Mouse (Mus musculus) forebrain, postnatal 0 days (tissue): ENCODE measurements around the gene Fbxw4. TPM values are rescaled to one million over a fixed set of nuclear protein-coding genes. Genes with fewer than 3 reads are reported as not detected.

ENCODE experiments used
- ATAC-seq: fragments of 200-750 bp; cut with Nextera tagmentation; 2 replicates; pipeline ENCODE4 v1.8.0; 2017; ENCODE audit warnings: mild to moderate bottlenecking, moderate library complexity
- DNase-seq: peaks from one replicate; pipeline ENCODE4 v3.0.0-alpha.2; 2015
- H3K27ac ChIP-seq: fragments of 300-500 bp; sonication (generic); 2 replicates; pipeline ENCODE4 v1.5.1; 2014; ENCODE audit warnings: low read depth, mild to moderate bottlenecking, antibody characterized with exemption, low read length, moderate library complexity, mixed read lengths
- H3K27me3 ChIP-seq: fragments of 300-500 bp; sonication (generic); 2 replicates; pipeline ENCODE4 v1.6.1; 2014; ENCODE audit warnings: mild to moderate bottlenecking, low read length, mixed read lengths; ENCODE audit not compliant: insufficient read depth
- H3K36me3 ChIP-seq: fragments of 300-500 bp; sonication (generic); 2 replicates; pipeline ENCODE4 v1.6.1; 2014; ENCODE audit warnings: mild to moderate bottlenecking, moderate library complexity; ENCODE audit not compliant: insufficient read depth
- H3K4me1 ChIP-seq: fragments of 300-500 bp; sonication (generic); 2 replicates; pipeline ENCODE4 v1.6.1; 2014; ENCODE audit warnings: antibody characterized with exemption; ENCODE audit not compliant: insufficient read depth
- H3K4me2 ChIP-seq: fragments of 300-500 bp; sonication (generic); 2 replicates; pipeline ENCODE4 v1.6.1; 2014; ENCODE audit warnings: low read depth, mild to moderate bottlenecking, moderate library complexity
- H3K4me3 ChIP-seq: fragments of 300-500 bp; sonication (generic); 2 replicates; pipeline ENCODE4 v1.5.1; 2014; ENCODE audit warnings: low read depth, low read length, mixed read lengths
- H3K9ac ChIP-seq: fragments of 300-500 bp; sonication (generic); 2 replicates; pipeline ENCODE4 v1.6.1; 2014; ENCODE audit warnings: mild to moderate bottlenecking
- H3K9me3 ChIP-seq: fragments of 300-500 bp; sonication (generic); 2 replicates; pipeline ENCODE4 v1.6.1; 2016; ENCODE audit warnings: low read length
- CTCF ChIP-seq: sonication (generic); IDR thresholded peaks from 2 replicates; pipeline ENCODE4 v1.5.1; 2016; ENCODE audit warnings: antibody characterized with exemption, control low read depth, low read depth
- WGBS: fragments of 180-500 bp; shearing (Covaris S2); extraction: QIAGEN DNeasy Blood & Tissue Kit; methylation state at CpG from one replicate; pipeline ENCODE4 v1.1.7; 2014; 5-methylcytosine and 5-hydroxymethylcytosine counted together
- polyA plus RNA-seq: library from polyadenylated mRNA; unstranded; fragments of >200 nt; fragmentation: Nextera tagmentation; extraction: Ambion mirVana; gene quantifications from 2 replicates; pipeline ENCODE4 v1.2.1, GENCODE M21; 2015
- total RNA-seq: library from RNA; depleted of rRNA; stranded (reverse); fragments of >200 nt; gene quantifications from 2 replicates; pipeline ENCODE4 v1.2.3, GENCODE M21; 2014

Fbxw4 gene
- total and polyA plus RNA-seq, 2 experiments from 2014 or later, result 6.4 to 31.8 TPM

- ATAC-seq (no peak), DNase-seq (no peak)
- Histone ChIP-seq H3K4me2 (no peak overlapping the region), H3K4me1 (no peaks in the 10 kb centered on the region), H3K36me3 (no peaks in the 10 kb centered on the region), H3K27me3 (peaks cover 7% of the 10 kb centered on the region; the same call in 1 of the 2 replicates), H3K9ac (no peak overlapping the region), H3K4me3 (no peak overlapping the region), H3K27ac (no peak overlapping the region), H3K9me3 (no peaks in the 10 kb centered on the region)
- 97% methylated on average over 4 of the region's 4 CpGs for WGBS
- TF ChIP-seq CTCF, result no peak
Observed at GRCm38 (mm10) chr19:45668986-45669385, 8.9 kb upstream of the Fbxw4 start.

- 59% methylated on average over 2 of the region's 2 CpGs for WGBS
- no peak overlapping the region for H3K4me2 ChIP-seq
Observed at GRCm38 (mm10) chr19:45663851-45664250, 3.7 kb upstream of the Fbxw4 start.

GRCm38 (mm10) chr19:45660503-45660790 is 335 bp upstream of the Fbxw4 start:
- 13% methylated on average over 18 of the region's 18 CpGs for WGBS
- ATAC-seq, result no peak
- no peak for DNase-seq
- H3K9ac ChIP-seq, result peak overlapping the region; percentile 95
- H3K4me1 ChIP-seq, result peaks cover 5% of the 10 kb centered on the region; the same call in 1 of the 2 replicates
- H3K9me3 ChIP-seq, result no peaks in the 10 kb centered on the region
- H3K4me3 ChIP-seq, result peak overlapping the region; percentile 80
- no peak for TF ChIP-seq CTCF
- H3K36me3 ChIP-seq, result no peaks in the 10 kb centered on the region
- H3K27me3 ChIP-seq, result no peaks in the 10 kb centered on the region
- H3K4me2 ChIP-seq, result peak overlapping the region; percentile 75
- peak overlapping the region; percentile 96 for H3K27ac ChIP-seq

More at GRCm38 (mm10) chr19:45663851-45664250, 3.7 kb upstream of the Fbxw4 start:
- no peaks in the 10 kb centered on the region for H3K9me3 ChIP-seq
- no peak for TF ChIP-seq CTCF
- peaks cover 5% of the 10 kb centered on the region; the same call in 1 of the 2 replicates for H3K4me1 ChIP-seq
- H3K27me3 ChIP-seq, result no peaks in the 10 kb centered on the region
- no peak overlapping the region for H3K9ac ChIP-seq
- H3K36me3 ChIP-seq, result no peaks in the 10 kb centered on the region
- no peak for DNase-seq
- no peak overlapping the region for H3K4me3 ChIP-seq
- no peak overlapping the region for H3K27ac ChIP-seq
- no peak for ATAC-seq

- 2% methylated on average over 18 of the region's 18 CpGs for WGBS
- DNase-seq, result no peak
Observed at GRCm38 (mm10) chr19:45659301-45659737, 793 bp downstream of the Fbxw4 start.

GRCm38 (mm10) chr19:45658556-45659268 is 1.4 kb downstream of the Fbxw4 start:
- Histone ChIP-seq H3K4me2 (peak overlapping the region; percentile 75), H3K4me1 (peaks cover 5% of the 10 kb centered on the region; the same call in 1 of the 2 replicates), H3K4me3 (peak overlapping the region; percentile 80), H3K27me3 (no peaks in the 10 kb centered on the region), H3K9me3 (no peaks in the 10 kb centered on the region), H3K9ac (peak overlapping the region; percentile 95), H3K27ac (no peak overlapping the region), H3K36me3 (no peaks in the 10 kb centered on the region)
- ATAC-seq (no peak), DNase-seq (peak; percentile 30)
- 61% methylated on average over 10 of the region's 10 CpGs for WGBS
- no peak for TF ChIP-seq CTCF

More at GRCm38 (mm10) chr19:45659301-45659737, 793 bp downstream of the Fbxw4 start:
- no peak for TF ChIP-seq CTCF
- Histone ChIP-seq H3K27me3 (no peaks in the 10 kb centered on the region), H3K36me3 (no peaks in the 10 kb centered on the region), H3K4me3 (peak overlapping the region; percentile 80), H3K27ac (peak overlapping the region; percentile 96), H3K4me1 (peaks cover 5% of the 10 kb centered on the region; the same call in 1 of the 2 replicates), H3K9me3 (no peaks in the 10 kb centered on the region), H3K4me2 (peak overlapping the region; percentile 75), H3K9ac (peak overlapping the region; percentile 95)
- ATAC-seq, result no peak

- no peak overlapping the region for H3K4me2 ChIP-seq
- H3K27me3 ChIP-seq, result no peaks in the 10 kb centered on the region
- H3K36me3 ChIP-seq, result no peaks in the 10 kb centered on the region
- H3K9me3 ChIP-seq, result no peaks in the 10 kb centered on the region
- H3K27ac ChIP-seq, result no peak overlapping the region
- ATAC-seq (no peak), DNase-seq (no peak)
- 79% methylated on average over 1 of the region's 1 CpGs for WGBS
- TF ChIP-seq CTCF, result no peak
- H3K4me3 ChIP-seq, result no peak overlapping the region
- H3K4me1 ChIP-seq, result peaks cover 5% of the 10 kb centered on the region; the same call in 1 of the 2 replicates
- H3K9ac ChIP-seq, result no peak overlapping the region
Observed at GRCm38 (mm10) chr19:45657828-45658227, 2.3 kb downstream of the Fbxw4 start.

- no peak for TF ChIP-seq CTCF
- H3K4me3 ChIP-seq, result no peak overlapping the region
- ATAC-seq, result no peak
- no peaks in the 10 kb centered on the region for H3K9me3 ChIP-seq
- H3K9ac ChIP-seq, result no peak overlapping the region
- no peaks in the 10 kb centered on the region for H3K27me3 ChIP-seq
- H3K4me2 ChIP-seq, result no peak overlapping the region
- DNase-seq, result no peak
- no peaks in the 10 kb centered on the region for H3K36me3 ChIP-seq
- no peak overlapping the region for H3K27ac ChIP-seq
- H3K4me1 ChIP-seq, result peaks cover 5% of the 10 kb centered on the region; the same call in 1 of the 2 replicates
- WGBS, result 58% methylated on average over 8 of the region's 8 CpGs
Observed at GRCm38 (mm10) chr19:45656810-45657595, 3.1 kb downstream of the Fbxw4 start.
